Mouse (Mus musculus) heart, postnatal 14 days (tissue): ENCODE data around the gene Shank1. TPM values are rescaled to one million over a fixed set of nuclear protein-coding genes. Genes with fewer than 3 reads are reported as not detected.
A peak's percentile ranks its signal among the peaks of the same experiment; 100 is the strongest.

Source experiments
- DNase-seq, 2 experiments: peaks; one replicate each; pipeline ENCODE4 v3.0.0; 2021 to 2022
- intact Hi-C: fragments of 180-260 bp; cut with DNase I; formaldehyde crosslinking; loops from one replicate; pipeline ENCODE4 v1.15.1; 2025
- total RNA-seq, 2 experiments: library from RNA; stranded (reverse); gene quantifications; 2 replicates each; pipeline ENCODE4 v1.2.3; 2021

The Shank1 gene
- total RNA-seq, 2 experiments from 2014 or later, result 1.0 to 1.4 TPM

- DNase-seq, result no peak
- intact Hi-C loops, result no loop called here
Observed at GRCm38 (mm10) chr7:44358886-44359654, 49.0 kb downstream of the Shank1 start.

GRCm38 (mm10) chr7:44359908-44360672, 50.0 kb downstream of the Shank1 start:
- DNase-seq, result peak; percentile 87 to 94
- intact Hi-C loops, result no loop called here

DNA sequence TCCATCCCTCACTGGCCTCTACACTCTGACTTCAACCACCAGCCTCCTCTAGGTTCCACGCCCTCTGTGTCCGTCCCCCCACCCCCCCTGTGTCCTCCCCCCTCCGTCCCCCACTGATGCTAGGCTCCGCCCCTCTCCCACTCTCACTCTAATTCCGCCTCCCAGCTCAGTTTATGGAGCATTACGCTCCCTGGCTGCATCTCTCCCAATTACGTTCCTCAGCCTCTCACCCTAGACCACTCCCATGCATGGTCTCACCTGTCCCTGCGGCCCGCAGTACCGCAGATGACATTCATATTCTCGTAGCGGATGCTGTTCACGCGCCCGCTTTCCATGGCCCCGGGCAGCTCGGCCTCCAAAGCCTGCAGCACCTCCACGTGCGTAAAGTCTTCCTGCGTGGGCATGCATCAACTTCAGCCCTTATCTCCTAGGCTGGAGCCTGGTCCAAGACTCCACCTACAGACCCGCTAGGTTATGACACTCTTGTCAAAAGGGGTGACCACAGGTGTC, 50.8 kb downstream of the Shank1 start:
- intact Hi-C loops, result no loop called here
- no peak for DNase-seq

GRCm38 (mm10) chr7:44372678-44373077, 62.6 kb downstream of the Shank1 start:
- intact Hi-C loops, result loop anchor here (5.0 to 10.0 kb wide), 2 partner anchors 95 to 182 kb away; partner anchors contain the start of genes Aspdh, Josd2 and Nr1h2
- no peak for DNase-seq

- no peak for DNase-seq
- intact Hi-C loops, result loop anchor here (5.0 to 10.0 kb wide), 2 partner anchors 94 to 181 kb away; partner anchors contain the start of genes Aspdh, Josd2 and Nr1h2
Observed at GRCm38 (mm10) chr7:44373460-44373859, 63.4 kb downstream of the Shank1 start.

DNA sequence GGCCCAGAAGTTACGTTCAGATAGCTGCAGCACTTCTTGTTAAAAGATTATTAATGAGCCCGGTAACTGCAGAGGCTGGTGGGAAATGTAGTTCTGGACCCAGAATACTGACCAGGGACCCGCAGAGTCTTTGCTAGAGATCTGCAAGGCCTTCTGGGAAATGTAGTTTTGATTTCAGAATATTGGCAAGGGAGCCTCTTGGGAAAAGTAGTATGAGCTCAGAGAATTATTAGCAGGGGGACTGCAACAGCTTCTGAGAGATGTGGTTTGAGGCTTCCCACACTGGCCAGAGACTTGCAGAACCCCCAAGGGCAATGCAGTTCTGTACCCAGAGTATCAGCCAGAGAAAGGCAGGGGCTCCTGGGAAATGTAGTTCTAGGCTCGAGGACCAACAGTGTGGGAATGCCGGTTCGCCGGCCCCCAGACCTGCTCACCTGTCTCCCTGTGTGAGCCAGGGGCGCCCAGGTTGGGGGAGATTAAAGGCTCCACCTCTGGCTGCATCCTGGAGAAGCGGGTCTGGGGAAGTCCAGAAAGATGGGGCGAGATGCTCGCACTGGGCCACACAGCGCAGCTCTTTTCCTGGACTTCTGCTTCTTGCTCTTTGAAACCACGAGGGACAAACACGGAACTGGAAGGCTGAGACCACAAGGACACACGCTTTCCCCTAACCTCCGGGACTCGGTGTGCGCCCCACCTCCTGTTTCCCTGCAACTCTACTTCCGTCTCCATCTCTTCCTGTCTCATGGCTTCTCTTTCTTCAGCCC, 64.0 kb downstream of the Shank1 start:
- intact Hi-C loops, result loop anchor here (5.0 to 10.0 kb wide), 2 partner anchors 93 to 181 kb away; partner anchors contain the start of genes Aspdh, Josd2 and Nr1h2
- peak; percentile 69 to 82 for DNase-seq

DNA sequence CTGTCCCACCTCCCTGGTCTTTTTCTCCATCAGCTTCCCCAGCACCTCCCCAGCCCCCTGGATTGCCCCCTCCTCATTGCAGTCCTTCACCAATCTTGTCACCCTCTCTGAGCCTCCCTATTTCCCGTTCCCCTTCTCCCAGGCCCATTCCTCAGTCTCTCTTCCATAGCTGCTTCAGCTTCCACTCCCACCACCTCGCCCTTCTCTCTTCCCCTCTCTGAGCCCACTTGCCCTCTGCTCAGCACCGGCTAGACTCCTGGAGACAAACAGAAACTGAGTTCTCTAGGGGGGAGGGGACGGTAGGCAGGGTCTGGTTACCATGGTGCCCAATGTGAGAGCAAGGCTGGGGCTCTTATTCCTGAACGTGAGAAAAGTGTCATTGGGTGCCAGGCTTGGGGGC, 64.7 kb downstream of the Shank1 start:
- DNase-seq, result no peak
- intact Hi-C loops, result loop anchor here (5.0 to 10.0 kb wide), 2 partner anchors 93 to 180 kb away; partner anchors contain the start of genes Aspdh, Josd2 and Nr1h2

DNA sequence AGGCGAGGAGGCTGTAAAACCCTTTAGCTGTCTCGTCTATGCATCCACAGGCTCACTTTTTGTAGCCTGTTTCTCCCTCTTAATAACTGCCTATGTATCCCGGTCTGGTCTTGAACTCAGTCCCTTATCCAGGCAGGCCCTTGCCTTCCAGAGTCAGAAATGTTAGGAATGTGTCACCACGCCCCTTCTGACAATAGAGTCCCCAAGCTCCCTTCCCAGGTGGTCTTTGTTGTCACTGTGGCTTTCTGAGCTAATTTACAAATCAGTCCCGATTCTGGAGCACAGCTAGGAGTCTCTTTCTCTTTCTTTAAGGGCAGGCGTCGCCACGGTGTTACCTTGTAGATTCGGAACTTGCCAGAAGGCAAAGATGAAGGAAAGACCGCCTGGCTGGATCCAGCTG, 65.2 kb downstream of the Shank1 start:
- intact Hi-C loops, result loop anchor here (10.0 kb wide), 1 partner anchor 180 kb away; the partner anchor contains the start of gene Nr1h2
- no peak for DNase-seq

- no peak for DNase-seq
- intact Hi-C loops, result loop anchor here (10.0 kb wide), 1 partner anchor 179 kb away; the partner anchor contains the start of gene Nr1h2
Observed at GRCm38 (mm10) chr7:44375793-44376192, 65.7 kb downstream of the Shank1 start.

- intact Hi-C loops, result loop anchor here (10.0 kb wide), 1 partner anchor 177 kb away; the partner anchor contains the start of gene Nr1h2
Observed at GRCm38 (mm10) chr7:44378290-44378689, 68.2 kb downstream of the Shank1 start.

DNA sequence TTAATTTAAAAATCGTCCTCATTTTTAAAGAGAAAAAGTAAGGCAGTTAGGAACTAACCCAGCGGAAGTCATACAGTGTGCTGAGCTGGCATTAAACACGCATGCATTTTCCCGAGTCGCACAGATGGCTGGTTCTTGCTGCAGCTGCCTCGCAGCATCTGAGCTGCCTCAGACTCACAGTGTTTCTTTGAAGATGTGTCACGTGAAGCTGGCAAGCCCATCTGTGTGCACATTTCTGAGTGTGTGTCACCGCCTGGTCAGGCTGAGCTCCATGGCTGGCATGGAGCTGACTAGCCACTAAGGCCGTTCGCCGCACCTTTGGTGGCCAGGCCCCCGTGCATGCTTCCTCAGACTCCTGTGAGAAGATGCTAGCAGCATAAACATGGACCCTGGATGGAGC, 72.5 kb downstream of the Shank1 start:
- no peak for DNase-seq
- intact Hi-C loops, result no loop called here

More at GRCm38 (mm10) chr7:44378290-44378689, 68.2 kb downstream of the Shank1 start:
- DNase-seq, result peak; percentile 62 to 67

GRCm38 (mm10) chr7:44383980-44384715, 74.1 kb downstream of the Shank1 start, which contains the start of gene Syt3:
Gene Syt3 (plus strand): TSS chr7:44384102.
- intact Hi-C loops, result no loop called here
- peak; percentile 47 to 66 for DNase-seq

- intact Hi-C loops, result no loop called here
- no peak for DNase-seq
Observed at GRCm38 (mm10) chr7:44384716-44385059, 74.6 kb downstream of the Shank1 start.

GRCm38 (mm10) chr7:44385720-44386119, 75.7 kb downstream of the Shank1 start, which contains the start of gene 1700008O03Rik:
Gene 1700008O03Rik (minus strand): TSS chr7:44385820.
- intact Hi-C loops, result no loop called here
- no peak for DNase-seq

DNA sequence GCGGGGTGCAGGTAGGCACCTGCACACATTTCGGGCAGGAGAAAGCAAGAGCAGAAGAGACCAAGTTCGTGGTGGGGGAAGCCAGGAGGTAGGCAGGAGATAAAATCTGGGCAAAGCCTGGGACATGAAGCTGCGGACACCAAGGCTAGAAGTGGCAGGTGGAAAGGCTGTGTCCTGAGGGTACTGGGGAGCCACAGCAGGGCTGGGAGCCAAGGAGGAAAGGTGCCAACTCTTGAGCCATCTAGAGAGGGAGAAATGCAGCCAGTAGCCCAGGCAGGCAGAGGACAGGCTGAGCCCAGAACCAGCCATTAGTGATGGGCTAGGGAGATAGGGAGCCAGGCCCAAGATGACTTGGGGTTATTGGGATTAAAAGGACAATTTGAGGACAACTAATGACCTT, 81.8 kb downstream of the Shank1 start:
- no peak for DNase-seq
- intact Hi-C loops, result no loop called here

- intact Hi-C loops, result no loop called here
- no peak for DNase-seq
Observed at GRCm38 (mm10) chr7:44392341-44392740, 82.3 kb downstream of the Shank1 start.

GRCm38 (mm10) chr7:44393284-44393683, 83.2 kb downstream of the Shank1 start:
- intact Hi-C loops, result no loop called here
- DNase-seq, result no peak

DNA sequence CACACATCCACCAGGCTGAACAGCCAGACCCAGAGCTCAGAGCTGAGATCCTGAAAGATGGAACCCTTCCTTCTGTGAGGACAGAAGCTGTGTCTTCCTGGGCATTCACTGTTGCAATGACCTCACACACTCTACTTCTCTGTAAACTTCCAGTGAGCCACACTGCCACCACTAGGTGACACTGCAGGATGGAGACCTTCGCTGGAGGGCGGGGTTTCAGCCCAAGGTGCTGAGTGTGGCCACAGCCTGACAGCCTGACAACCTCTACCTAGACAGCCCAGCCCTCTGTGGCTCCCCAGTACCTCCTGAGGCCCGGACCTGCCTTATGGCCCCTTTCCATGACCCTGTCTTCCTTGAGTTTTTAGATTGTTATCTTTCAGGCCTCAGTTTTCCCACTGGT, 88.5 kb downstream of the Shank1 start:
- intact Hi-C loops, result loop anchor here (1.0 kb wide), 1 partner anchor 87 kb away; no protein-coding TSS in a partner anchor
- DNase-seq, result peak; percentile 49 to 72

- no peak for DNase-seq
- intact Hi-C loops, result no loop called here
Observed at GRCm38 (mm10) chr7:44401673-44402072, 91.6 kb downstream of the Shank1 start.
